Mouse (Mus musculus) ES-Bruce4 (cell line): ENCODE data around the gene Ccdc93.

Source experiments
- CTCF ChIP-seq: IDR thresholded peaks from one replicate; pipeline ENCODE4 v1.8.1; 2011; ENCODE audit warnings: low read depth, low read length
- EP300 ChIP-seq: IDR thresholded peaks from 2 replicates; pipeline ENCODE4 v1.6.1; 2011; ENCODE audit warnings: low read depth, low read length; ENCODE audit not compliant: insufficient read depth

DNA sequence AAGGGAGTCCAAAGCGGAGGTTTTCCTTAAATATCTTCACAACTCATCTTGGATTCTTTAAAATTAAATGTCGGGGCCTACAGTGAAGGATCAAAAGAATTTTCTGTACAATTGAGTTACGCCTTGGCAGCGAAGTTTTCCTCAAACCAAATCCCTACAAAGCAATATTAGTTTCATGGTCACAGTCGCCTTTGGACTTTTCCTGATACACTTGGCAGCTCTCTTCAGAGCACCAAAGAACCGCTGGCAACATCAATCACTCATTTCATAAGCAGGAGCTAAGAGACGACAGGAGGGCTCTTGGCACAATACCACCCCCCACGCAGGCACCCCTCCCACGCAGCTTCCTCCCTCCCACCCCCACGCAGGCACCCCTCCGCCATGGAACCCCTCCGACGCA, 40.4 kb upstream of the Ccdc93 start:
- TF ChIP-seq EP300 (no peak), CTCF (no peak)
